In the genomic region with DNA sequence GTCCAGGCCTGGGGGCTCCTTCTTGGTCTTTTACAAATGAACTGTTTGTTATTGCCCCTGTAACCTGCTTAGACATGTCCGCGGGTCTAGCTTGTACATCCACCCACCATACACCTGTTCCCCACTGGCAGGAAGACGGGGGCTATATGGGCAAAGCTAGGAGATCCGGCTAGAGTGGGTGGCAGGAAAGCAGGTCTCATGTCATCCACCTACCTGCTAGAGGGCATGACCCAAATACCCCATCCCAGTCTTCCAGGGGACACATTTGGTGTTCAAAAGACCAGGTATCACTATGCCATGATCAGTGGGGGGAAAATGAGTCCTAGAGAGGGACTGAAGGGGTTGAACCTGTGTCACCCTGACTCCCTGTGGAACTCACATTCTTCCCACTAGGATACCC, we compare ENCODE assay signal across 9 mouse cellular contexts. TPM values are rescaled to one million over a fixed set of nuclear protein-coding genes. Genes with fewer than 3 reads are reported as not detected.
DNase-seq lines count a peak whose midpoint lies in the region; ATAC-seq and TF ChIP-seq lines count a peak whose summit lies in the region.
"Had no signal": no experiment of that assay in that cellular context is flagged by ENCODE, and none has a peak within 500 bp of the region (broad histone marks: within the 10 kb centered on the region; RNA-seq: fewer than 3 reads in every experiment).

No protein-coding gene starts in this region.

- no peak for ATAC-seq in hindbrain, embryonic 16.5 days

- no peaks in the 10 kb centered on the region for H3K9me3 ChIP-seq in hindbrain, embryonic 16.5 days (ENCODE audit: control insufficient read depth, low read length)

- peaks cover 12% of the 10 kb centered on the region; the same call in 1 of the 2 replicates for H3K79me2 ChIP-seq in liver, adult 2 months (ENCODE audit: control insufficient read depth, insufficient read depth, low read length)
- peaks cover 9% of the 10 kb centered on the region for H3K79me2 ChIP-seq in myocyte (ENCODE audit: control insufficient read depth, insufficient read depth)

- H3K4me2 ChIP-seq in hindbrain, embryonic 16.5 days (ENCODE audit: low read length), result peak overlapping the region; percentile 73
- H3K4me2 ChIP-seq in myocyte (ENCODE audit: low read depth), result peak overlapping the region; percentile 77

- H3K27ac ChIP-seq in liver, adult 2 months (replicated peaks; ENCODE audit: insufficient read depth, low read depth, low read length), result peak overlapping the region; percentile 0; the same call in 1 of the 2 replicates
- peak overlapping the region; percentile 81 for H3K27ac ChIP-seq in embryonic fibroblast, embryonic 13.5 days (ENCODE audit: insufficient read depth, low read length)
- H3K27ac ChIP-seq in hindbrain, embryonic 16.5 days (ENCODE audit: low read depth, low read length), result peak overlapping the region; percentile 65

- no peak for DNase-seq in liver, adult 2 months (ENCODE audit: extremely low read depth, low read depth, low spot score)
- DNase-seq in liver (no peak), adipocyte (ENCODE audit: low spot score) (no peak)
- no peak for DNase-seq in layer of hippocampus, adult 11-12 months (ENCODE audit: low spot score)
- DNase-seq in left cerebral cortex, postnatal 4 days, result no peak
- DNase-seq: kidney, adult 11 months had no signal

- intact Hi-C loops in left cerebral cortex, postnatal 4 days (cut with DNase I), result no loop called here

- TF ChIP-seq POLR2A in liver, adult 2 months (IDR thresholded peaks at IDR 0.05; ENCODE audit: extremely low read depth, insufficient read depth, low read length), result no peak
- 0 out of 2 replicates have a peak, but pooled peaks have one; percentile 6 for TF ChIP-seq POLR2A in embryonic fibroblast, embryonic 13.5 days (IDR thresholded peaks at IDR 0.05; ENCODE audit: low read depth, low read length)
- TF ChIP-seq POLR2A in myocyte (IDR thresholded peaks at IDR 0.05; ENCODE audit: insufficient read length, low read depth), result no peak

- H3K9ac ChIP-seq in liver, adult 2 months (ENCODE audit: low read depth, low read length), result no peak overlapping the region
- peak overlapping the region; percentile 1; the same call in 1 of the 2 replicates for H3K9ac ChIP-seq in hindbrain, embryonic 16.5 days (ENCODE audit: low read depth, low read length)

- H3K27me3 ChIP-seq in liver, adult 2 months (ENCODE audit: control insufficient read depth, insufficient read depth, low read length), result no peaks in the 10 kb centered on the region
- H3K27me3 ChIP-seq in hindbrain, embryonic 16.5 days (replicated peaks; ENCODE audit: control insufficient read depth, insufficient read depth, low read length), result no peaks in the 10 kb centered on the region
- no peaks in the 10 kb centered on the region for H3K27me3 ChIP-seq in myocyte (ENCODE audit: control insufficient read depth, insufficient read depth, insufficient read length)

- H3K4me3 ChIP-seq in liver, adult 2 months (ENCODE audit: insufficient read depth, low read depth, low read length), result no peak overlapping the region
- no peak overlapping the region for H3K4me3 ChIP-seq in embryonic fibroblast, embryonic 13.5 days (ENCODE audit: insufficient read depth, low read length)
- H3K4me3 ChIP-seq in hindbrain, embryonic 16.5 days (ENCODE audit: low read length), result no peak overlapping the region; the same call in 1 of the 2 replicates
- peak overlapping the region; percentile 37 for H3K4me3 ChIP-seq in myocyte

- H3K4me1 ChIP-seq in liver, adult 2 months (ENCODE audit: control insufficient read depth, insufficient read depth, low read length), result peaks cover 18% of the 10 kb centered on the region
- H3K4me1 ChIP-seq in embryonic fibroblast, embryonic 13.5 days (ENCODE audit: control insufficient read depth, insufficient read depth, low read length), result peaks cover 24% of the 10 kb centered on the region
- peaks cover 45% of the 10 kb centered on the region for H3K4me1 ChIP-seq in hindbrain, embryonic 16.5 days (ENCODE audit: control insufficient read depth, insufficient read depth, low read depth, low read length)

- H3K36me3 ChIP-seq in liver, adult 2 months (ENCODE audit: control insufficient read depth, insufficient read depth, low read length), result no peaks in the 10 kb centered on the region
- H3K36me3 ChIP-seq in hindbrain, embryonic 16.5 days (ENCODE audit: control insufficient read depth, insufficient read depth, low read length), result peaks cover 10% of the 10 kb centered on the region; the same call in 1 of the 2 replicates
- H3K36me3 ChIP-seq in myocyte (ENCODE audit: control insufficient read depth, insufficient read depth), result no peaks in the 10 kb centered on the region

- no peak overlapping the region for H3ac ChIP-seq in myocyte (ENCODE audit: control insufficient read depth, insufficient read length)

- TF ChIP-seq CTCF in liver, adult 2 months (IDR thresholded peaks at IDR 0.05; ENCODE audit: low read depth, low read length), result no peak
- TF ChIP-seq CTCF in embryonic fibroblast, embryonic 13.5 days (IDR thresholded peaks at IDR 0.05; ENCODE audit: borderline replicate concordance, insufficient read depth, low read length), result no peak

- 85% methylated on average over 4 of the region's 4 CpGs for WGBS in liver, adult 2 months
- 90% methylated on average over 4 of the region's 4 CpGs for WGBS in hindbrain, embryonic 16.5 days

TF ChIP-seq in myocyte, 11 proteins besides CTCF, POLR2A, EP300 and RAD21:
- no peak for TF ChIP-seq USF1 (IDR thresholded peaks at IDR 0.05; ENCODE audit: low read depth)
- TF ChIP-seq MYOD1 (IDR thresholded peaks at IDR 0.05; ENCODE audit: control insufficient read depth in 1 of 3, insufficient read length in 2 of 3, low read depth in 2 of 3), result peak in 1 of 3 experiments; percentile 72
TF ChIP-seq in myocyte: peak in this region for 1.

RNA-seq across cellular contexts. Expression of a gene that starts 9.9 kb away (rescaled TPM):
- 5.3 and 8.3 TPM in 2 replicates for total RNA-seq in liver, adult 2 months (2014; rRNA removed)
- 18.3 and 23.3 TPM in 2 replicates for polyA plus RNA-seq in liver, adult 2 months (2012; rRNA removed)
- 138 and 152 TPM in 2 replicates for polyA plus RNA-seq in embryonic fibroblast, embryonic 13.5 days (2011; ENCODE audit: insufficient read length, low read depth, missing spikeins)
- polyA plus RNA-seq in hindbrain, embryonic 16.5 days (2015; fragmentation: Nextera tagmentation; extraction: Ambion mirVana), result 31.0 and 36.4 TPM in 2 replicates
- polyA plus RNA-seq in myocyte (2012; fragmentation: generic; extraction: Trizol), result 65.8 TPM
- 100 to 1,000 TPM; 324 to 333 TPM for total RNA-seq in left cerebral cortex, postnatal 4 days (2021)

RNA-seq across cellular contexts. Expression of a gene that starts 20.4 kb away (rescaled TPM):
- total RNA-seq in liver, adult 2 months (2014; rRNA removed), result 3.7 and 6.0 TPM in 2 replicates
- 8.4 and 10.0 TPM in 2 replicates for polyA plus RNA-seq in liver, adult 2 months (2012; rRNA removed)
- 46.2 and 48.8 TPM in 2 replicates for polyA plus RNA-seq in embryonic fibroblast, embryonic 13.5 days (2011; ENCODE audit: insufficient read length, low read depth, missing spikeins)
- polyA plus RNA-seq in hindbrain, embryonic 16.5 days (2015; fragmentation: Nextera tagmentation; extraction: Ambion mirVana), result 566 and 571 TPM in 2 replicates
- polyA plus RNA-seq in myocyte (2012; fragmentation: generic; extraction: Trizol), result 54.0 TPM
- 100 to 1,000 TPM; 234 to 250 TPM for total RNA-seq in left cerebral cortex, postnatal 4 days (2021)

RNA-seq across cellular contexts. Expression of a gene that starts 23.8 kb away (rescaled TPM):
- total RNA-seq in liver, adult 2 months (2014; rRNA removed), result not detected in 2 replicates
- not detected in 2 replicates for polyA plus RNA-seq in liver, adult 2 months (2012; rRNA removed)
- polyA plus RNA-seq in embryonic fibroblast, embryonic 13.5 days (2011; ENCODE audit: insufficient read length, low read depth, missing spikeins), result not detected in 2 replicates
- 4.7 and 4.8 TPM in 2 replicates for polyA plus RNA-seq in hindbrain, embryonic 16.5 days (2015; fragmentation: Nextera tagmentation; extraction: Ambion mirVana)
- not detected for polyA plus RNA-seq in myocyte (2012; fragmentation: generic; extraction: Trizol)
- total RNA-seq in left cerebral cortex, postnatal 4 days (2021), result under 1 TPM; 0.52 to 0.87 TPM

RNA-seq across cellular contexts. Expression of a gene that starts 26.8 kb away (rescaled TPM):
- 7.4 and 8.8 TPM in 2 replicates for total RNA-seq in liver, adult 2 months (2014; rRNA removed)
- 23.3 and 27.0 TPM in 2 replicates for polyA plus RNA-seq in liver, adult 2 months (2012; rRNA removed)
- 64.5 and 70.9 TPM in 2 replicates for polyA plus RNA-seq in embryonic fibroblast, embryonic 13.5 days (2011; ENCODE audit: insufficient read length, low read depth, missing spikeins)
- polyA plus RNA-seq in hindbrain, embryonic 16.5 days (2015; fragmentation: Nextera tagmentation; extraction: Ambion mirVana), result 3.7 and 4.3 TPM in 2 replicates
- polyA plus RNA-seq in myocyte (2012; fragmentation: generic; extraction: Trizol), result 42.5 TPM
- 10 to 100 TPM; 29.4 to 36.1 TPM for total RNA-seq in left cerebral cortex, postnatal 4 days (2021)

RNA-seq across cellular contexts. Expression of a gene that starts 28.5 kb away (rescaled TPM):
- total RNA-seq in liver, adult 2 months (2014; rRNA removed), result not detected in 2 replicates
- polyA plus RNA-seq in liver, adult 2 months (2012; rRNA removed), result not detected in 2 replicates
- not detected in 2 replicates for polyA plus RNA-seq in embryonic fibroblast, embryonic 13.5 days (2011; ENCODE audit: insufficient read length, low read depth, missing spikeins)
- polyA plus RNA-seq in hindbrain, embryonic 16.5 days (2015; fragmentation: Nextera tagmentation; extraction: Ambion mirVana), result 78.7 and 85.0 TPM in 2 replicates
- polyA plus RNA-seq in myocyte (2012; fragmentation: generic; extraction: Trizol), result 0.02 TPM
- 100 to 1,000 TPM in 1 of 2 experiments, 10 to 100 TPM in 1; 99.6 to 104 TPM for total RNA-seq in left cerebral cortex, postnatal 4 days (2021)

Comparison
In these comparisons a context has a peak if more than half of its experiments do, and no peak if none do; other contexts are left out.
1. H3K27ac ChIP-seq: peak in every context shown above with its lines; median percentile 81 in embryonic fibroblast, embryonic 13.5 days; 65 in hindbrain, embryonic 16.5 days; 0 in liver, adult 2 months.
2. RNA of a gene that starts 20.4 kb away (polyA plus RNA-seq): 566 to 571 TPM in hindbrain, embryonic 16.5 days; 54.0 TPM in myocyte (single experiment), 46.2 to 48.8 TPM in embryonic fibroblast, embryonic 13.5 days and 8.4 to 10.0 TPM in liver, adult 2 months; every median in the first group is over 10 times any median in the second.